Mouse (Mus musculus): ENCODE data around the gene Trem3.

The Trem3 gene

GRCm38 (mm10) chr17:48272598-48272997 lies 25.0 kb downstream of the Trem3 start:
- DNase-seq = no peak

GRCm38 (mm10) chr17:48274098-48274497 lies 26.5 kb downstream of the Trem3 start:
- DNase-seq = no peak

- DNase-seq = peak; percentile 80
Measured at GRCm38 (mm10) chr17:48274885-48275284, 27.3 kb downstream of the Trem3 start.

- no peak for DNase-seq
Measured at GRCm38 (mm10) chr17:48275736-48276135, 28.2 kb downstream of the Trem3 start.

GRCm38 (mm10) chr17:48278381-48278780 lies 30.8 kb downstream of the Trem3 start:
- DNase-seq = no peak

GRCm38 (mm10) chr17:48279002-48279401 lies 31.4 kb downstream of the Trem3 start:
- no peak for DNase-seq

- no peak for DNase-seq
Measured at GRCm38 (mm10) chr17:48280943-48281738, 33.6 kb downstream of the Trem3 start.

- DNase-seq = no peak
Measured at GRCm38 (mm10) chr17:48281739-48282085, 34.1 kb downstream of the Trem3 start.

- no peak for DNase-seq
Measured at GRCm38 (mm10) chr17:48286765-48287164, 39.2 kb downstream of the Trem3 start.

- DNase-seq = peak; percentile 61
Measured at GRCm38 (mm10) chr17:48287276-48287675, 39.7 kb downstream of the Trem3 start.

GRCm38 (mm10) chr17:48293500-48294194 lies 46.1 kb downstream of the Trem3 start:
- DNase-seq = no peak

- DNase-seq = no peak
Measured at GRCm38 (mm10) chr17:48299203-48299602, 51.6 kb downstream of the Trem3 start, which contains the start of gene Treml2. TSS of gene Treml2 (plus strand) at chr17:48299498.

GRCm38 (mm10) chr17:48299756-48300155 lies 52.2 kb downstream of the Trem3 start:
- no peak for DNase-seq

- no peak for DNase-seq
Measured at GRCm38 (mm10) chr17:48300199-48300598, 52.6 kb downstream of the Trem3 start.

- no peak for DNase-seq
Measured at GRCm38 (mm10) chr17:48300861-48301260, 53.3 kb downstream of the Trem3 start.

GRCm38 (mm10) chr17:48301792-48302191 lies 54.2 kb downstream of the Trem3 start:
- DNase-seq = no peak

Measured in right cerebral cortex, postnatal 14 days (tissue).